ENCODE assay signal across 15 mouse cellular contexts in the genomic region with DNA sequence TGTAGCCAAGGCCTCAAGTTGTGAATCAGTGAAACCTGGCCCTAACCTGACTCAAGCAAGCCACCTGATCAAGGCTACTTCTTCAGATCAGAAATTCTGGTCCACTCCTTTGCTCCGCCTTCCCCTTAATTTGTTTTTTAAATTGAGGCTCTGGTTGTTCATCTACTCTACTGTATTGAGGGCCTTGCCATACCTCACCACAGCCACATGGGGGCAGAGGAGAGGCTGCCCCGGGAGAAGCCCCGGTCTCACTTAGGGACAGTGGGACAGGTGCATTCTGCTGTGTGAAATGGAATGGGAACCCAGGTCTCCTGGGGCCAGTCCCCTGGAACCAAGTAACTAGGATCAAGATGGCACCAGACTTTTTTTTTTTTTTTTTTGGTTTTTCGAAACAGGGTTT. TPM values are rescaled to one million over a fixed set of nuclear protein-coding genes. Genes with fewer than 3 reads are reported as not detected.
A peak's percentile ranks its signal among the peaks of the same experiment; 100 is the strongest.
DNase-seq lines count a peak whose midpoint lies in the region; ATAC-seq and TF ChIP-seq lines count a peak whose summit lies in the region.
"Had no signal": no experiment of that assay in that cellular context is flagged by ENCODE, and none has a peak within 500 bp of the region (broad histone marks: within the 10 kb centered on the region; RNA-seq: fewer than 3 reads in every experiment).

No protein-coding gene starts in this region.

- H3K9ac ChIP-seq in lung, embryonic 14.5 days = no peak overlapping the region
- H3K9ac ChIP-seq: hindbrain, embryonic 15.5 days had no signal

- 78% methylated on average over 4 of the region's 4 CpGs for WGBS in cerebellum, adult 2 months
- WGBS in lung, embryonic 14.5 days = 65% methylated on average over 4 of the region's 4 CpGs

- TF ChIP-seq POLR2A in cerebellum, adult 2 months (IDR thresholded peaks at IDR 0.05; ENCODE audit: borderline replicate concordance, insufficient read depth, low read length) = no peak

- H3K27me3 ChIP-seq in cerebellum, adult 2 months (ENCODE audit: control insufficient read depth, insufficient read depth, low read length) = no peaks in the 10 kb centered on the region
- H3K27me3 ChIP-seq in lung, embryonic 14.5 days (ENCODE audit: insufficient read depth, low read length) = no peaks in the 10 kb centered on the region
- H3K27me3 ChIP-seq: hindbrain, embryonic 15.5 days had no signal

- no peaks in the 10 kb centered on the region for H3K9me3 ChIP-seq in lung, embryonic 14.5 days (ENCODE audit: low read depth, low read length)
- H3K9me3 ChIP-seq: hindbrain, embryonic 15.5 days had no signal

- H3K4me1 ChIP-seq in cerebellum, adult 2 months (ENCODE audit: control insufficient read depth, insufficient read depth, low read length) = no peaks in the 10 kb centered on the region
- H3K4me1 ChIP-seq in lung, embryonic 14.5 days (ENCODE audit: insufficient read depth) = no peaks in the 10 kb centered on the region

- ATAC-seq in lung, embryonic 14.5 days (ENCODE audit: insufficient read depth) = no peak

- DNase-seq in cerebellum, adult 2 months = no peak
- no peak for DNase-seq in cerebellum, postnatal 36 days
- no peak for DNase-seq in lung, embryonic 14.5 days
- DNase-seq in lung, postnatal 4 days = no peak
- peak; percentile 8 for DNase-seq in c-Kit-positive CD71-positive TER-119-positive erythroid progenitor cells, embryonic 14.5 days (ENCODE audit: low spot score)
- peak; percentile 35 for DNase-seq in thymus, postnatal 14 days
- no peak for DNase-seq in urinary bladder, postnatal 4 days (ENCODE audit: low spot score in 2 of 2)
- DNase-seq in heart, adult 8-10 months (ENCODE audit: low spot score) = no peak
- DNase-seq: adrenal gland, adult 2 months; cerebellum, postnatal 25 days had no signal

- no peak overlapping the region for H3K4me3 ChIP-seq in cerebellum, adult 2 months (replicated peaks; ENCODE audit: insufficient read depth, low read depth, low read length)
- H3K4me3 ChIP-seq in lung, embryonic 14.5 days (ENCODE audit: low read depth, low read length) = no peak overlapping the region
- H3K4me3 ChIP-seq: erythroblast, embryonic 14.5 days; hindbrain, embryonic 15.5 days; myocyte had no signal

- no peak overlapping the region for H3K4me2 ChIP-seq in lung, embryonic 14.5 days
- H3K4me2 ChIP-seq: hindbrain, embryonic 15.5 days had no signal

- TF ChIP-seq CTCF in cerebellum, adult 2 months (IDR thresholded peaks at IDR 0.05; ENCODE audit: borderline replicate concordance, insufficient read depth, low read depth, low read length) = peak; percentile 18; the same call in 1 of the 2 replicates
- TF ChIP-seq CTCF in lung, embryonic 14.5 days (IDR thresholded peaks at IDR 0.05; ENCODE audit: low read depth) = peak; percentile 61

- H3K36me3 ChIP-seq in lung, embryonic 14.5 days (ENCODE audit: insufficient read depth) = no peaks in the 10 kb centered on the region
- H3K36me3 ChIP-seq: hindbrain, embryonic 15.5 days had no signal

- no peak overlapping the region for H3K27ac ChIP-seq in cerebellum, adult 2 months (ENCODE audit: insufficient read depth, low read length)
- no peak overlapping the region for H3K27ac ChIP-seq in lung, embryonic 14.5 days (ENCODE audit: low read depth)
- H3K27ac ChIP-seq: hindbrain, embryonic 15.5 days had no signal

RNA-seq across cellular contexts. Expression of a gene that starts 5.9 kb away (rescaled TPM):
- polyA plus RNA-seq in cerebellum, adult 2 months (2012; rRNA removed) = not detected in 2 replicates
- not detected in 2 replicates for polyA plus RNA-seq in lung, embryonic 14.5 days (2014; fragmentation: Nextera tagmentation; extraction: Ambion mirVana)
- not detected for total RNA-seq in heart, adult 8-10 months (2022)
- total RNA-seq: adrenal gland, adult 2 months; layer of hippocampus, postnatal 10 days had no signal
- polyA plus RNA-seq: adrenal gland, adult 2 months; erythroblast, embryonic 14.5 days; myocyte had no signal

RNA-seq across cellular contexts. Expression of a gene that starts 18.2 kb away (rescaled TPM):
- 1.4 and 1.8 TPM in 2 replicates for polyA plus RNA-seq in cerebellum, adult 2 months (2012; rRNA removed)
- polyA plus RNA-seq in lung, embryonic 14.5 days (2014; fragmentation: Nextera tagmentation; extraction: Ambion mirVana) = 2.4 TPM in 2 replicates
- 1 to 10 TPM in 3 of 4 experiments, under 1 TPM in 1; 0.82 to 1.7 (median 1.4) TPM for total RNA-seq in heart, adult 8-10 months (2022)
- polyA plus RNA-seq: erythroblast, embryonic 14.5 days; myocyte had no signal

RNA-seq across cellular contexts. Expression of a gene that starts 30.5 kb away (rescaled TPM):
- polyA plus RNA-seq in cerebellum, adult 2 months (2012; rRNA removed) = 6.3 and 6.9 TPM in 2 replicates
- polyA plus RNA-seq in lung, embryonic 14.5 days (2014; fragmentation: Nextera tagmentation; extraction: Ambion mirVana) = 0.34 and 1.3 TPM in 2 replicates
- 1 to 10 TPM; 1.3 to 4.6 (median 3.0) TPM for total RNA-seq in heart, adult 8-10 months (2022)

RNA-seq across cellular contexts. Expression of a gene that starts 38.3 kb away (rescaled TPM):
- polyA plus RNA-seq in cerebellum, adult 2 months (2012; rRNA removed) = not detected in 2 replicates
- polyA plus RNA-seq in lung, embryonic 14.5 days (2014; fragmentation: Nextera tagmentation; extraction: Ambion mirVana) = 0.68 and 0.91 TPM in 2 replicates
- total RNA-seq in heart, adult 8-10 months (2022) = not detected
- total RNA-seq: adrenal gland, adult 2 months; layer of hippocampus, postnatal 10 days had no signal
- polyA plus RNA-seq: adrenal gland, adult 2 months; erythroblast, embryonic 14.5 days; liver, embryonic 16.5 days had no signal

RNA-seq across cellular contexts. Expression of a gene that starts 41.8 kb away (rescaled TPM):
- 0.03 TPM in 1 of 2 replicates, not detected in the other for polyA plus RNA-seq in cerebellum, adult 2 months (2012; rRNA removed)
- polyA plus RNA-seq in lung, embryonic 14.5 days (2014; fragmentation: Nextera tagmentation; extraction: Ambion mirVana) = 0.20 and 0.39 TPM in 2 replicates
- under 1 TPM in 2 of 4 experiments, not detected in 2; 0.25 to 0.46 TPM for total RNA-seq in heart, adult 8-10 months (2022)
- polyA plus RNA-seq: erythroblast, embryonic 14.5 days; myocyte had no signal

Comparison
In these comparisons a context has a peak if more than half of its experiments do, and no peak if none do; other contexts are left out.
1. DNase-seq: peak in c-Kit-positive CD71-positive TER-119-positive erythroid progenitor cells, embryonic 14.5 days (single experiment) and thymus, postnatal 14 days (single experiment); none in cerebellum, adult 2 months (0 of 2), cerebellum, postnatal 36 days (0 of 2), lung, embryonic 14.5 days (single experiment), lung, postnatal 4 days (0 of 2), urinary bladder, postnatal 4 days (0 of 2) and heart, adult 8-10 months (single experiment).